Mouse (Mus musculus) E14TG2a.4 (cell line): ENCODE results near the gene Pink1.

Source experiments
- H3K27me3 ChIP-seq: 2 replicates; pipeline ENCODE4 v1.6.1; 2014; ENCODE audit warnings: low read length, control low read depth; ENCODE audit not compliant: insufficient read depth
- H3K36me3 ChIP-seq: 2 replicates; pipeline ENCODE4 v1.6.1; 2014; ENCODE audit warnings: low read length, control low read depth; ENCODE audit not compliant: insufficient read depth
- H3K4me1 ChIP-seq: replicated peaks from 2 replicates; pipeline ENCODE4 v1.6.1; 2014; ENCODE audit warnings: low read depth, low read length, control low read depth
- H3K4me3 ChIP-seq: replicated peaks from 2 replicates; pipeline ENCODE4 v1.5.1; 2014; ENCODE audit warnings: mild to moderate bottlenecking, low read length
- H3K9me3 ChIP-seq: 2 replicates; pipeline ENCODE4 v1.6.1; 2014; ENCODE audit warnings: low read length, control low read depth
- CTCF ChIP-seq: conservative IDR thresholded peaks from 2 replicates; pipeline ENCODE4 v1.5.1; 2014; ENCODE audit warnings: low read length
- NANOG ChIP-seq: IDR thresholded peaks from 2 replicates; pipeline ENCODE4 v1.6.1; 2014; ENCODE audit warnings: borderline replicate concordance, low read length, mixed read lengths
- POU5F1 ChIP-seq: IDR thresholded peaks from 2 replicates; pipeline ENCODE4 v1.6.1; 2014; ENCODE audit warnings: low read length, borderline replicate concordance

Gene Pink1

GRCm38 (mm10) chr4:138361370-138361821 is 35.3 kb upstream of the Pink1 start:
- peak overlapping the region; percentile 54 for H3K4me3 ChIP-seq
- H3K4me1 ChIP-seq: peaks cover 53% of the 10 kb centered on the region
- TF ChIP-seq NANOG: no peak
- no peak for TF ChIP-seq POU5F1
- TF ChIP-seq CTCF: no peak
- peaks cover 8% of the 10 kb centered on the region for H3K27me3 ChIP-seq
- no peaks in the 10 kb centered on the region for H3K36me3 ChIP-seq
- H3K9me3 ChIP-seq: no peaks in the 10 kb centered on the region; the same call in 1 of the 2 replicates

- Histone ChIP-seq H3K36me3 (no peaks in the 10 kb centered on the region), H3K4me3 (no peak overlapping the region), H3K4me1 (peaks cover 43% of the 10 kb centered on the region), H3K9me3 (no peaks in the 10 kb centered on the region; the same call in 1 of the 2 replicates), H3K27me3 (no peaks in the 10 kb centered on the region)
- TF ChIP-seq POU5F1: no peak
- TF ChIP-seq NANOG: no peak
- TF ChIP-seq CTCF: no peak
These were observed 32.1 kb upstream of the Pink1 start for GRCm38 (mm10) chr4:138358176-138358575.

- Histone ChIP-seq H3K27me3 (no peaks in the 10 kb centered on the region), H3K36me3 (no peaks in the 10 kb centered on the region), H3K4me1 (peaks cover 36% of the 10 kb centered on the region), H3K4me3 (no peak overlapping the region), H3K9me3 (no peaks in the 10 kb centered on the region; the same call in 1 of the 2 replicates)
- TF ChIP-seq POU5F1 (no peak), NANOG (no peak), CTCF (no peak)
These were observed 30.4 kb upstream of the Pink1 start for GRCm38 (mm10) chr4:138356551-138356950.

- Histone ChIP-seq H3K36me3 (no peaks in the 10 kb centered on the region), H3K4me3 (no peak overlapping the region), H3K4me1 (peaks cover 34% of the 10 kb centered on the region), H3K27me3 (no peaks in the 10 kb centered on the region), H3K9me3 (no peaks in the 10 kb centered on the region; the same call in 1 of the 2 replicates)
- TF ChIP-seq POU5F1 (no peak), NANOG (no peak), CTCF (no peak)
These were observed 30.0 kb upstream of the Pink1 start for GRCm38 (mm10) chr4:138356141-138356540.

GRCm38 (mm10) chr4:138355496-138355895 is 29.4 kb upstream of the Pink1 start:
- H3K27me3 ChIP-seq: no peaks in the 10 kb centered on the region
- no peak for TF ChIP-seq CTCF
- TF ChIP-seq POU5F1: no peak
- TF ChIP-seq NANOG: no peak
- no peaks in the 10 kb centered on the region; the same call in 1 of the 2 replicates for H3K9me3 ChIP-seq
- H3K4me3 ChIP-seq: no peak overlapping the region
- no peaks in the 10 kb centered on the region for H3K36me3 ChIP-seq
- H3K4me1 ChIP-seq: peaks cover 28% of the 10 kb centered on the region

- Histone ChIP-seq H3K36me3 (no peaks in the 10 kb centered on the region), H3K9me3 (no peaks in the 10 kb centered on the region; the same call in 1 of the 2 replicates), H3K4me3 (no peak overlapping the region), H3K4me1 (peaks cover 20% of the 10 kb centered on the region; the same call in 1 of the 2 replicates), H3K27me3 (no peaks in the 10 kb centered on the region)
- TF ChIP-seq CTCF: no peak
- no peak for TF ChIP-seq NANOG
- no peak for TF ChIP-seq POU5F1
These were observed 27.5 kb upstream of the Pink1 start for GRCm38 (mm10) chr4:138353438-138354171.

GRCm38 (mm10) chr4:138352692-138353091 is 26.6 kb upstream of the Pink1 start:
- H3K4me3 ChIP-seq: no peak overlapping the region
- TF ChIP-seq CTCF: no peak
- TF ChIP-seq POU5F1: no peak
- no peak for TF ChIP-seq NANOG
- no peaks in the 10 kb centered on the region for H3K36me3 ChIP-seq
- no peaks in the 10 kb centered on the region for H3K9me3 ChIP-seq
- H3K4me1 ChIP-seq: peaks cover 15% of the 10 kb centered on the region; the same call in 1 of the 2 replicates
- 0 out of 2 replicates have a peak, but pooled peaks cover 6% of the 10 kb centered on the region for H3K27me3 ChIP-seq

GRCm38 (mm10) chr4:138351821-138352220 is 25.7 kb upstream of the Pink1 start:
- Histone ChIP-seq H3K27me3 (0 out of 2 replicates have a peak, but pooled peaks cover 6% of the 10 kb centered on the region), H3K4me3 (no peak overlapping the region), H3K9me3 (no peaks in the 10 kb centered on the region), H3K4me1 (peaks cover 14% of the 10 kb centered on the region; the same call in 1 of the 2 replicates), H3K36me3 (no peaks in the 10 kb centered on the region)
- TF ChIP-seq POU5F1: no peak
- peak; percentile 66 for TF ChIP-seq NANOG

- Histone ChIP-seq H3K36me3 (no peaks in the 10 kb centered on the region), H3K27me3 (0 out of 2 replicates have a peak, but pooled peaks cover 6% of the 10 kb centered on the region), H3K9me3 (no peaks in the 10 kb centered on the region), H3K4me3 (no peak overlapping the region), H3K4me1 (peaks cover 10% of the 10 kb centered on the region; the same call in 1 of the 2 replicates)
- TF ChIP-seq CTCF: no peak
- TF ChIP-seq POU5F1: no peak
- TF ChIP-seq NANOG: no peak
These were observed 22.6 kb upstream of the Pink1 start for GRCm38 (mm10) chr4:138348716-138349115.
